Mouse (Mus musculus) thymus, adult 2 months (tissue): ENCODE results near the gene Agap3. TPM values are rescaled to one million over a fixed set of nuclear protein-coding genes. Genes with fewer than 3 reads are reported as not detected.
A peak's percentile ranks its signal among the peaks of the same experiment; 100 is the strongest.

Experiments
- DNase-seq: peaks from one replicate; pipeline ENCODE4 v3.0.0; 2021
- H3K27ac ChIP-seq: fragments of 200-500 bp; 2 replicates; pipeline ENCODE4 v1.5.1; 2012; ENCODE audit warnings: low read length, control low read depth; ENCODE audit not compliant: control insufficient read depth, insufficient read depth
- H3K27me3 ChIP-seq: fragments of 200-500 bp; 2 replicates; pipeline ENCODE4 v1.6.1; 2012; ENCODE audit warnings: mild to moderate bottlenecking, low read length, moderate library complexity, mixed read lengths; ENCODE audit not compliant: control insufficient read depth, insufficient read depth
- H3K36me3 ChIP-seq: fragments of 200-500 bp; 2 replicates; pipeline ENCODE4 v1.6.1; 2012; ENCODE audit warnings: mild to moderate bottlenecking, low read length, moderate library complexity; ENCODE audit not compliant: control insufficient read depth, insufficient read depth
- H3K4me1 ChIP-seq: fragments of 200-500 bp; replicated peaks from 2 replicates; pipeline ENCODE4 v1.6.1; 2012; ENCODE audit warnings: low read length; ENCODE audit not compliant: control insufficient read depth, insufficient read depth
- H3K4me3 ChIP-seq: fragments of 200-500 bp; 2 replicates; pipeline ENCODE4 v1.5.1; 2012; ENCODE audit warnings: mild to moderate bottlenecking, low read length, control low read depth, moderate library complexity; ENCODE audit not compliant: control insufficient read depth, insufficient read depth
- CTCF ChIP-seq: fragments of 200-500 bp; IDR thresholded peaks from 2 replicates; pipeline ENCODE4 v1.5.1; 2012; ENCODE audit warnings: mild to moderate bottlenecking, control low read depth, low read length, moderate library complexity, borderline replicate concordance; ENCODE audit not compliant: control insufficient read depth, poor library complexity, insufficient read depth; ENCODE audit errors: extremely low read depth
- POLR2A ChIP-seq: fragments of 200-500 bp; IDR thresholded peaks from 2 replicates; pipeline ENCODE4 v1.6.1; 2012; ENCODE audit warnings: mild to moderate bottlenecking, low read length, control low read depth, moderate library complexity; ENCODE audit not compliant: control insufficient read depth, poor library complexity, insufficient read depth; ENCODE audit errors: extremely low read depth
- WGBS: fragments of 180-500 bp; shearing (Covaris S2); methylation state at CpG from one replicate; pipeline ENCODE4 v1.1.7; 2018; 5-methylcytosine and 5-hydroxymethylcytosine counted together
- polyA plus RNA-seq: library from polyadenylated mRNA; depleted of rRNA; stranded (reverse); fragments of >200 nt; gene quantifications from 2 replicates; pipeline ENCODE4 v1.2.3, GENCODE M21; 2012

Gene Agap3
- polyA plus RNA-seq, 1 experiment = 111 TPM

- no peak for DNase-seq
- WGBS = 22% methylated on average over 11 of the region's 11 CpGs
- H3K27me3 ChIP-seq = no peaks in the 10 kb centered on the region; the same call in 1 of the 2 replicates
- H3K4me1 ChIP-seq = 0 out of 2 replicates have a peak, but pooled peaks cover 4% of the 10 kb centered on the region
- TF ChIP-seq POLR2A (no peak), CTCF (no peak)
- no peak within 1 kb of the TSS for H3K4me3 ChIP-seq
- no peaks in the 10 kb centered on the region for H3K36me3 ChIP-seq
- H3K27ac ChIP-seq = no peak within 1 kb of the TSS
These were observed 38.8 kb upstream of the Agap3 start, which contains the start of gene Asic3 for GRCm38 (mm10) chr5:24413042-24413693. Gene Asic3, plus strand, starts transcription at chr5:24413392.

DNA sequence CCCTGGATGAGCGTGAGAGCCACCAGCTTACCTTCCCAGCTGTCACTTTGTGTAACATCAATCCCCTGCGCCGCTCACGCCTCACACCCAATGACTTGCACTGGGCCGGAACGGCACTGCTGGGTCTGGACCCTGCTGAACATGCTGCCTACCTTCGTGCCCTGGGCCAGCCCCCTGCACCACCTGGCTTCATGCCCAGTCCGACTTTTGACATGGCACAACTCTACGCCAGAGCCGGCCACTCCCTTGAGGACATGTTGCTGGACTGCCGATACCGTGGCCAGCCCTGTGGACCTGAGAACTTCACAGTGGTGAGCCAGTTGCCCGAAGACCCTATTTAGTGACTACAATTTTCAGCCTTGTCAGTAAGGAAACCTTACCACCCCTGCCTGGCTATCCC is 38.0 kb upstream of the Agap3 start:
- WGBS = 86% methylated on average over 13 of the region's 13 CpGs
- no peaks in the 10 kb centered on the region; the same call in 1 of the 2 replicates for H3K27me3 ChIP-seq

DNA sequence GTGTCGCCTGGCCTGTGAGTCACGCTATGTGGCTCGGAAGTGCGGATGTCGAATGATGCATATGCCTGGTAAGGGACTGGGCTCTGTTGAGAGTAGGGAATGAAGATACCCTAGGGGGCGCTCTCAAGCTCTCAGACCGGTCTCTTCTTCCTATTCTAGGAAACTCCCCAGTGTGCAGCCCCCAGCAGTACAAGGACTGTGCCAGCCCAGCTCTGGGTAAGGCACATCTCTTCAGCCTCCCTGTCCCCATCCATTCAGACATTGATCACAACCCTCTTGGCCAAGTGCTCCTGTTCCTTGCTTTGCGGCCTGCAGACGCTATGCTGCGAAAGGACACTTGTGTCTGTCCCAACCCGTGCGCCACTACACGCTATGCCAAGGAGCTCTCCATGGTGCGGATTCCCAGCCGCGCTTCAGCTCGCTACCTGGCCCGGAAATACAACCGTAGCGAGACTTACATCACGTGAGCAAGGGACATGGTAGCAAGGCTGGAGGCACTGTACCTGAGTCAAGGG is 35.7 kb upstream of the Agap3 start:
- H3K4me1 ChIP-seq = 0 out of 2 replicates have a peak, but pooled peaks cover 4% of the 10 kb centered on the region
- no peaks in the 10 kb centered on the region for H3K36me3 ChIP-seq
- TF ChIP-seq CTCF (no peak; the same call in 1 of the 2 replicates), POLR2A (no peak)
- no peak overlapping the region for H3K4me3 ChIP-seq
- no peak overlapping the region for H3K27ac ChIP-seq
- WGBS = 21% methylated on average over 21 of the region's 21 CpGs
- peak; percentile 74 for DNase-seq
- no peaks in the 10 kb centered on the region; the same call in 1 of the 2 replicates for H3K27me3 ChIP-seq

More for the DNA sequence above, 38.0 kb upstream of the Agap3 start:
- H3K36me3 ChIP-seq = no peaks in the 10 kb centered on the region
- no peak for DNase-seq
- TF ChIP-seq CTCF (0 out of 2 replicates have a peak, but pooled peaks have one; percentile 0), POLR2A (no peak)
- no peak overlapping the region for H3K4me3 ChIP-seq
- H3K27ac ChIP-seq = no peak overlapping the region
- H3K4me1 ChIP-seq = 0 out of 2 replicates have a peak, but pooled peaks cover 4% of the 10 kb centered on the region

DNA sequence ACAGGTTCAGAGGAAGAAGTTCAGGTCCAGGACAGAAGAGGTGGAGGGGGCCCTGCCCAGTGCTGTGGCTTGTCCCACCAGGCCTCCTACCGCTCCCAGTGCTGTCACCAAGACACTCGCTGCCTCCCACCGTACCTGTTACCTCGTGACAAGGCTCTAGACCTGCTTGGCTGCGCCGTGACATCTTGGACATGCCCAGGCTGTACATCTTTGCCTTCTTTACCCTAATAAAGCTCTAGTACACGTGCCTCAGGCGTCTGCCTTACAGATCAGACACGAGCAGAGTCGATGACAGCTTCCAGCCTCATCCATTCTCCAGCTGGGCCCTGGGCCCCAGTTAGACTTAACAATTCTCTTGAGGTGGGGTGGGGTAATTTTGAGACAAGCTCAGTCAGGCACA is 34.4 kb upstream of the Agap3 start:
- Histone ChIP-seq H3K4me1 (0 out of 2 replicates have a peak, but pooled peaks cover 4% of the 10 kb centered on the region), H3K36me3 (no peaks in the 10 kb centered on the region), H3K4me3 (no peak overlapping the region), H3K27me3 (no peaks in the 10 kb centered on the region; the same call in 1 of the 2 replicates), H3K27ac (no peak overlapping the region)
- 97% methylated on average over 10 of the region's 10 CpGs for WGBS
- TF ChIP-seq CTCF (no peak), POLR2A (no peak)
- DNase-seq = no peak

- Histone ChIP-seq H3K4me3 (no peak overlapping the region), H3K4me1 (peaks cover 18% of the 10 kb centered on the region)
- WGBS = 98% methylated on average over 9 of the region's 9 CpGs
These were observed 31.6 kb upstream of the Agap3 start for GRCm38 (mm10) chr5:24420381-24420780.

DNA sequence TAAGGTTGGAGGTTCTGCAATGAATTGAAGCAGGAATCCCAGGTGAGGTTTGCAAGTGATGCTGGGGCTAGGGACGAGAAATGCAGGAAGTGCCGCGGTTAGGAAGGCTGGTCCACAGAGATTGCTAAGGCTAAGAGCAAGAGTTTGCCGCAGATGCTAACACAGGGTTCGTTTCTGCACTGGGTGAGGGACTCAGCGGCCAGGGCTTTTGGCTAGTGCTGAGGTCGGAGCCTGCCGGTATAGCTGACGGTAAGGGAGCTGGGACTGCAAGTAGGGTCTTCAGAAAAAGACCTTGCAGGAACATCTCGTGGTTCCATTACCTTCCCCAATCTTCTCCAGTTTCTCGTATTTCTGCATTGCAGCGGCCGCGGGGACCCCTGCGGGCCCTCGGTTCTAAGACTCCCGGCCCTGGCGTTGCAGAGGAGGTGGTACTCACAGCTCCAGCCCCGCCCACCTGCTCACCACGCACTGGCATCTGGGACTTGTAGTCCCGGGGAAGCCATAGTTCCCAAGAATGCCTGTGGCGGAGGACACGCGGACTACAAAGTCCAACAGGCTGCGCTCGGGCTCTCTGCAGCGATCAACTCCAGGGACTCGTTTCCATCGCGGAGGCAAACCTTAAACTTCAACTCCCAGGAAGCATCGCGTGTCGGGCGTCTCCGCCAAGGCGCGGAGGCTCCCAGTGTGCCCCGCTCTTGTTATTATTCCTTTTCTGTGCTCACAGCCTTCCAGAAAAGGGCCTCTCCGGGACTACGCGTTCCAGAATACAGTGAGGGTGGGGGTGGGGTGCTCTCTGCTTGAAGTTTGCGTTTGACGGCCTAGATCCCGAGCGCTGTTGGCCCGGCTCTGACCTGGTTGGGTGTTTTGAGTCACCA is 28.6 kb upstream of the Agap3 start, which contains the start of the genes Cdk5 and Slc4a2:
Gene Cdk5, minus strand, starts transcription at position 402 of the 875 bp plus-strand sequence.
Gene Slc4a2, plus strand, starts transcription at position 709 of the 875 bp plus-strand sequence.
- WGBS = under 1% methylated on average over 46 of the region's 46 CpGs
- peak; percentile 98 for DNase-seq
- H3K4me1 ChIP-seq = peaks cover 28% of the 10 kb centered on the region
- H3K36me3 ChIP-seq = no peaks in the 10 kb centered on the region
- peak within 1 kb of the TSS; percentile 72 for H3K4me3 ChIP-seq
- peak; percentile 71 for TF ChIP-seq POLR2A
- peak; percentile 47; the same call in 1 of the 2 replicates for TF ChIP-seq CTCF
- peak within 1 kb of the TSS; percentile 91 for H3K27ac ChIP-seq
- H3K27me3 ChIP-seq = no peaks in the 10 kb centered on the region

More at GRCm38 (mm10) chr5:24420381-24420780, 31.6 kb upstream of the Agap3 start:
- DNase-seq = no peak
- TF ChIP-seq CTCF (no peak), POLR2A (no peak)
- H3K36me3 ChIP-seq = no peaks in the 10 kb centered on the region
- H3K27me3 ChIP-seq = no peaks in the 10 kb centered on the region
- H3K27ac ChIP-seq = no peak overlapping the region
